Mouse (Mus musculus): ENCODE data around the gene Mrpl48. TPM values are rescaled to one million over a fixed set of nuclear protein-coding genes. Genes with fewer than 3 reads are reported as not detected.

Mrpl48 gene
- polyA plus RNA-seq (2014; fragmentation: Nextera tagmentation; extraction: Ambion mirVana): 52.2 and 58.6 TPM in 2 replicates

DNA sequence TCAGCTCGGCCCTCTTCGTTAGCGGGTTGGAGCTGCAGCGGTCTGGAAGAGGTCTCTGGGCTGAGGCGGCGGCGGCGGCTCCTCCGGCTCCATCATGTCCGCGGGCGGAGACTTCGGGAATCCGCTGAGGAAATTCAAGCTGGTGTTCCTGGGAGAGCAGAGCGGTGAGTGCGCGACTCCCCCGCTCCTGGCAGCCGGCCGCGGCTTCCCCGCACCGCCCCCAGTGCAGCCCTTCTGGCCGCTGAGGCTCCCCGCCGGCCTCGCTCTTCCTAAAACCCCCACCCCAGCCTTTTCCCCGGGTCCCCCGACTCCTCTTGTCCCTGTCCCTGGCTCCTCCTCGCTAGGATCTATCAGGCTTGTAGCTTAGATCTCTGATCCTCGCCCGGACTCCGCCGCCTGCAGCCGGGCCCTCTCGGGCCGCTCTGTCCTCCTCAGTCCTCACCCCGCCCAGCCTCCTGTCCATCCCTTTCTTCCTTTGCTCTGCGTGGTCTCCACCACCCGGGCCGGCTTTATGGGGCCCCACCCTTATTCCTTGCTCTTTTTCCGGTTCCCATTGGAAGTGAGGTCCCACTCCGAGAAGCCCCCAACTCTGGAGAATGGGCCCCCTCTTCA is at the start of gene Mrpl48:
TSS of gene Mrpl48 (minus strand) at position 172 of the 612 bp plus-strand sequence.
- Histone ChIP-seq H3K4me2 (ENCODE audit: low read depth, low read length, severe bottlenecking) (peak within 1 kb of the TSS; percentile 55), H3K27me3 (ENCODE audit: control insufficient read depth, insufficient read depth, low read length) (no peaks in the 10 kb centered on the region), H3K27ac (ENCODE audit: low read depth, low read length) (peak within 1 kb of the TSS; percentile 98), H3K36me3 (ENCODE audit: control insufficient read depth, insufficient read depth, low read length) (no peaks in the 10 kb centered on the region), H3K9me3 (ENCODE audit: control insufficient read depth, low read length) (no peaks in the 10 kb centered on the region), H3K4me3 (ENCODE audit: low read depth, low read length) (peak within 1 kb of the TSS; percentile 96), H3K9ac (ENCODE audit: low read length) (peak within 1 kb of the TSS; percentile 98), H3K4me1 (replicated peaks; ENCODE audit: control insufficient read depth, insufficient read depth, low read length) (no peaks in the 10 kb centered on the region)
- ATAC-seq (replicated peaks; ENCODE audit: low FRiP score) (peak; percentile 44), DNase-seq (ENCODE audit: low spot score) (peak; percentile 75)
- under 1% methylated on average over 43 of the region's 43 CpGs for WGBS

DNA sequence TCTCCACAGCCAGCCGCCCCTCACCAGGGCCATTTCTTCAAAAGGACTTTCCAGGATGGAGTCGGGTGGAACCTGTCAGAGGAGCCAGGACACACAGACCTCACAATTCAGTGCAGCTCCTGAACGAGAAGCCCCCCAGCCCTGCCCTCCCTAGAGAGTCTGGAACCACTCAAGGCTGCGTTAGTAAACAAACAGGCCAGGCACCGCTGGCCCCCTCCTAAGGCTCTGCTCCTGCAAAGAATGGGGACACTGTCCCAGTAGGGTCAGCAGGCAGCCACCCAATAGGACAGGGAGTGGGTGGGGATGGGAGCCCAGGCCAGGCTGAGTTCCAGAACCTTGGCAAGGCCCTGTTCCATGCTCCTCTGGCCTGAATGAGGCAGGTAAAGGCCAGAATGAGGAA is 48.6 kb upstream of the Mrpl48 start:
- no peaks in the 10 kb centered on the region for H3K27me3 ChIP-seq (ENCODE audit: control insufficient read depth, insufficient read depth, low read length)
- no peak overlapping the region for H3K27ac ChIP-seq (ENCODE audit: low read depth, low read length)
- H3K4me1 ChIP-seq (replicated peaks; ENCODE audit: control insufficient read depth, insufficient read depth, low read length): peaks cover 12% of the 10 kb centered on the region
- H3K36me3 ChIP-seq (ENCODE audit: control insufficient read depth, insufficient read depth, low read length): no peaks in the 10 kb centered on the region
- ATAC-seq (replicated peaks; ENCODE audit: low FRiP score) (no peak), DNase-seq (ENCODE audit: low spot score) (no peak)
- no peaks in the 10 kb centered on the region for H3K9me3 ChIP-seq (ENCODE audit: control insufficient read depth, low read length)
- no peak overlapping the region for H3K4me2 ChIP-seq (ENCODE audit: low read depth, low read length, severe bottlenecking)
- whole genome bisulfite sequencing: 72% methylated on average over 5 of the region's 5 CpGs
- H3K9ac ChIP-seq (ENCODE audit: low read length): no peak overlapping the region
- H3K4me3 ChIP-seq (ENCODE audit: low read depth, low read length): no peak overlapping the region

DNA sequence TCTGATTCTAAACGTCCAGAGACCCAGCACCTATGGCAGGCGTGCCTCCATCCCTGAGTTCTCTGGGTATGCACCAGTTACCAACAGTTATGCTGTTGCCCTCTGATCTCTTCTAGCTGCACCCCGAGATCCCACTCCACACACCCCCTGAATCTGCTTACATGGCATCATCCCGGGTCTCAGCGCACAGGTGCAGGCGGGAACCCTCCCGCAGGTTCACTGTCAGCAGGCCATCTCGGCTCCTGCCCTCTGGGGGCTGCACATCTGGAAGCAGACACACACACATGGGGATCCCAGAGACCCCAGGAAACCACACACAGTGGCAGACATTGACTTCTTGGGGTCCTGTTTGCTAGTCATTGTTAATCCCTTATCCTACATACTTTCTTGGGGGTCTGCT is 46.3 kb upstream of the Mrpl48 start:
- no peak overlapping the region for H3K4me3 ChIP-seq (ENCODE audit: low read depth, low read length)
- WGBS: 88% methylated on average over 8 of the region's 8 CpGs
- H3K36me3 ChIP-seq (ENCODE audit: control insufficient read depth, insufficient read depth, low read length): no peaks in the 10 kb centered on the region

DNA sequence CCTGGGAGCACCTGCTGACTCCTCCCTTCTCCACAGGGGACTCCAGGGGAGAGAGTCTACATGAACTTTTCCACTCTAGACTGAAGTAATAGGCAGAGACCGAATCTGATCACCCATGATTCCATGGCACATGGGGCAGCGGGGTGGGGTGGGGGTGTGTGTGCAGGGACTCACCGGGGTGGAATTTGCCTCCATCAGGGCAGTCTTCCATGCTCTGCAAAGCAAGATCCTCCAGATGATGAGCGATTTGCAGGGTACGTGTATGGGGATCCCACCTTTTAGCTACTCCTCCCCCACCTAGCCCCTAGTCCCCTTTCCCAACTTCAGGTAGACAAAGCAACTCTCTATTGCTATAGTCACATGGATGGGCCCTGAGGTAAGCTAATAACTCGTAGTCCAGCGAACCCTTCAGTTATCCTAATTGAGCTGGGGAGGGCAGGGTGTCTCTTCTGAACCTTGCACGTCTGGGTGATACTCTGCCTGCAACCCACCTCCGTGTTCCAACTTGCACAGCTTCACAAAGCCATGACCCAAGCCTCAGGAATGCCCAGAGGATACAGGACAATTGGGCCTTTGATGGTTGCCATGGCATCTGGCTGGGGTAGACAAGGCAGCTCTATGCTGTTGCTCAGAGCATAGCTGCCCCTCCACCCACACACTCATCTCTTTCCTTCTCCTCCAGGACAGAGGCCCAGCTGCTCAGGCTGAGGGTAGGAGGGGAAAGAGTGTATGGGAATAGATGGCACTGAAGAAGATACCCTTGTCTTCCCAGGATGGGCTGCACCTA is 45.6 kb upstream of the Mrpl48 start:
- no peak overlapping the region for H3K4me3 ChIP-seq (ENCODE audit: low read depth, low read length)
- H3K4me2 ChIP-seq (ENCODE audit: low read depth, low read length, severe bottlenecking): no peak overlapping the region
- H3K9me3 ChIP-seq (ENCODE audit: control insufficient read depth, low read length): no peaks in the 10 kb centered on the region
- H3K27me3 ChIP-seq (ENCODE audit: control insufficient read depth, insufficient read depth, low read length): no peaks in the 10 kb centered on the region
- no peaks in the 10 kb centered on the region for H3K36me3 ChIP-seq (ENCODE audit: control insufficient read depth, insufficient read depth, low read length)
- H3K27ac ChIP-seq (ENCODE audit: low read depth, low read length): peak overlapping the region; percentile 50; the same call in 1 of the 2 replicates
- DNase-seq (ENCODE audit: low spot score) (peak; percentile 74), ATAC-seq (replicated peaks; ENCODE audit: low FRiP score) (peak; percentile 88)
- 60% methylated on average over 9 of the region's 9 CpGs for WGBS
- H3K4me1 ChIP-seq (replicated peaks; ENCODE audit: control insufficient read depth, insufficient read depth, low read length): peaks cover 12% of the 10 kb centered on the region
- H3K9ac ChIP-seq (ENCODE audit: low read length): no peak overlapping the region

More for the DNA sequence above, 46.3 kb upstream of the Mrpl48 start:
- no peak overlapping the region for H3K4me2 ChIP-seq (ENCODE audit: low read depth, low read length, severe bottlenecking)
- H3K27me3 ChIP-seq (ENCODE audit: control insufficient read depth, insufficient read depth, low read length): no peaks in the 10 kb centered on the region
- no peak for DNase-seq (ENCODE audit: low spot score)
- H3K27ac ChIP-seq (ENCODE audit: low read depth, low read length): peak overlapping the region; percentile 50; the same call in 1 of the 2 replicates
- H3K9me3 ChIP-seq (ENCODE audit: control insufficient read depth, low read length): no peaks in the 10 kb centered on the region
- H3K4me1 ChIP-seq (replicated peaks; ENCODE audit: control insufficient read depth, insufficient read depth, low read length): peaks cover 12% of the 10 kb centered on the region
- no peak for ATAC-seq (replicated peaks; ENCODE audit: low FRiP score)
- H3K9ac ChIP-seq (ENCODE audit: low read length): no peak overlapping the region

DNA sequence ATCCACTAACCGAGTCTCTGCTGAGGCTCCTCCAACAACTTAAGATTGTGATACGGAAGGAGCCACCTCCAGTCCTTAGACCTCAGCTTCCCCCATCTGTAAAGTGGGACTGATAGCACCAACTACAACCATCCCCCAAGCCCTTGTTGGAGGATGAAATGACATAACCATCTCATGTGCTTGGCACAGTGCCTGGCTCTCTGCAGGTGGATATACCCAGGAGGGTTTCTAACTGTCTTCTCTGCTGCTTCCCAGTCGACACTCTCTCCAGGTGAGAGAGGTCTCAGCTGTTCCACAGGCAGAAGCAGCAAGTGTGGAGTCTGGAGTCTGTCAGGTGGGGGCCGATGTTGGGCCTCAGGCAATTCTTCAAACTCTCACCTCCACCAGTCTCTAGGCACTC is 42.9 kb upstream of the Mrpl48 start:
- H3K4me1 ChIP-seq (replicated peaks; ENCODE audit: control insufficient read depth, insufficient read depth, low read length): peaks cover 10% of the 10 kb centered on the region
- ATAC-seq (replicated peaks; ENCODE audit: low FRiP score): no peak
- H3K9me3 ChIP-seq (ENCODE audit: control insufficient read depth, low read length): no peaks in the 10 kb centered on the region
- WGBS: 80% methylated on average over 4 of the region's 4 CpGs
- H3K4me2 ChIP-seq (ENCODE audit: low read depth, low read length, severe bottlenecking): no peak overlapping the region
- H3K27me3 ChIP-seq (ENCODE audit: control insufficient read depth, insufficient read depth, low read length): no peaks in the 10 kb centered on the region
- DNase-seq (ENCODE audit: low spot score): no peak
- no peak overlapping the region for H3K9ac ChIP-seq (ENCODE audit: low read length)
- no peaks in the 10 kb centered on the region for H3K36me3 ChIP-seq (ENCODE audit: control insufficient read depth, insufficient read depth, low read length)
- no peak overlapping the region for H3K27ac ChIP-seq (ENCODE audit: low read depth, low read length)
- H3K4me3 ChIP-seq (ENCODE audit: low read depth, low read length): no peak overlapping the region

DNA sequence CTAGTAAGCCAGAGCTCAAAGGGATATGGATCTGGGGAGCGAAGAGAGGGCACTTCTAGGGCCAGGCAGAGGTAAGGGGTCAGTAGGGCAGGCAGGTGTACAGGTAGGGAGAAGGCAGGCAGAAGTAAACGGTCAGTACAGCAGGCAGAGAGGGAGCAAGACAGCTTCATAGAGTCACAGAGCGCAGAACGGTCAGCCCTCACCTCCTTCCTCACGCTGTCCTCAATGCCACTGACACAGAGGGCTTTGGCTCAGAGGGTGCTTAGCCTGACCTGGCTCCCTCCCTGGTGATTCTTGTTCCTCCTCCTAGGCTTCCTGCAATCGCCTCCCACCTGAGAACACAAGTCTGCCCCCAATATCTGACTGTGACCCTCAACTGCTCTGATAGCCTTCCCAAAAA is 42.3 kb upstream of the Mrpl48 start:
- H3K4me1 ChIP-seq (replicated peaks; ENCODE audit: control insufficient read depth, insufficient read depth, low read length): peaks cover 10% of the 10 kb centered on the region
- no peak overlapping the region for H3K4me2 ChIP-seq (ENCODE audit: low read depth, low read length, severe bottlenecking)
- no peak overlapping the region for H3K4me3 ChIP-seq (ENCODE audit: low read depth, low read length)
- H3K27ac ChIP-seq (ENCODE audit: low read depth, low read length): no peak overlapping the region
- H3K27me3 ChIP-seq (ENCODE audit: control insufficient read depth, insufficient read depth, low read length): no peaks in the 10 kb centered on the region
- ATAC-seq (replicated peaks; ENCODE audit: low FRiP score): no peak
- no peak overlapping the region for H3K9ac ChIP-seq (ENCODE audit: low read length)
- H3K9me3 ChIP-seq (ENCODE audit: control insufficient read depth, low read length): no peaks in the 10 kb centered on the region
- no peaks in the 10 kb centered on the region for H3K36me3 ChIP-seq (ENCODE audit: control insufficient read depth, insufficient read depth, low read length)
- 90% methylated on average over 6 of the region's 6 CpGs for WGBS
- DNase-seq (ENCODE audit: low spot score): no peak

DNA sequence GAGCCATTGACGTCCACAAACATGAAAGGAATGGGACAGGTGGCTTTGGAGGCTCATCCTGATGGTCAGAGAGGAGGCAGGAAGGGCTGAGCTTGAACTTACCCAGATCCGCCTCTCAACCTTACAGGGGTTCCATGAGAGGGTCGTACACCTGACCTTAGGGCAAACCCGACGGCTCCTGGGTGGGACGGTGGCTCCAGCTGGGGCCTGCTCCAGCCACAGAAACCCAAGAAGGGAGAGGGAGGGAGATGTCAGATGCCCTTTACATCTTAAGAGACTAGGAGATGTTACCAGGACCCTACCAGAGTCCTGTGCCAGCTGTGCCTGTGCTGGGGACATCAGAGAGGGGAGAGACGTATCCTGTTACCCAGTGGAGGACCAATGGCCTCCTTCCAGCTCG is 41.7 kb upstream of the Mrpl48 start:
- Histone ChIP-seq H3K27me3 (ENCODE audit: control insufficient read depth, insufficient read depth, low read length) (no peaks in the 10 kb centered on the region), H3K4me3 (ENCODE audit: low read depth, low read length) (no peak overlapping the region), H3K9ac (ENCODE audit: low read length) (no peak overlapping the region), H3K36me3 (ENCODE audit: control insufficient read depth, insufficient read depth, low read length) (no peaks in the 10 kb centered on the region), H3K9me3 (ENCODE audit: control insufficient read depth, low read length) (no peaks in the 10 kb centered on the region), H3K27ac (ENCODE audit: low read depth, low read length) (no peak overlapping the region), H3K4me1 (replicated peaks; ENCODE audit: control insufficient read depth, insufficient read depth, low read length) (peaks cover 10% of the 10 kb centered on the region), H3K4me2 (ENCODE audit: low read depth, low read length, severe bottlenecking) (no peak overlapping the region)
- WGBS: 77% methylated on average over 8 of the region's 8 CpGs
- no peak for DNase-seq (ENCODE audit: low spot score)
- ATAC-seq (replicated peaks; ENCODE audit: low FRiP score): no peak

DNA sequence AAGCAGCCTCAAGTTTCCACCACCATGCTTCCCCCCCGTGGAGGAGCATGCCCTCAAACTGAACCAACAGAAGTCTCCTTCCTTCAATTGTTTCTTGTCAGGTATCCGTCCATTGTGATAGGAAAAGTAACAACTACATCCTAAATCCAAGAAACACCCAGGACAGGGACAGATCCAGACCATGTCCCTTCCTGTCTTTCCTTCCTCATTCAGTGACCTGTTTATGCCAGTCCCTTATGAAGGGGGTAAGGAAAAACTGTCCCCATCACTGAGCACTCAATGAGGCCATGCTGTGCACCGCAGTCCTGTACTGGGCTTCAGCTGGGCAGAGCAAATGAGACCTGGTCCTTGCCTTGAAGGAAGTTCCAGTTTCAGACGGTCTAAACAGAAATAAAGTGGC is 41.0 kb upstream of the Mrpl48 start:
- H3K27me3 ChIP-seq (ENCODE audit: control insufficient read depth, insufficient read depth, low read length): no peaks in the 10 kb centered on the region
- H3K27ac ChIP-seq (ENCODE audit: low read depth, low read length): no peak overlapping the region
- H3K36me3 ChIP-seq (ENCODE audit: control insufficient read depth, insufficient read depth, low read length): no peaks in the 10 kb centered on the region
- peaks cover 8% of the 10 kb centered on the region for H3K4me1 ChIP-seq (replicated peaks; ENCODE audit: control insufficient read depth, insufficient read depth, low read length)
- H3K4me2 ChIP-seq (ENCODE audit: low read depth, low read length, severe bottlenecking): no peak overlapping the region
- WGBS: 84% methylated on average over 4 of the region's 4 CpGs
- DNase-seq (ENCODE audit: low spot score): no peak
- no peaks in the 10 kb centered on the region for H3K9me3 ChIP-seq (ENCODE audit: control insufficient read depth, low read length)
- no peak overlapping the region for H3K4me3 ChIP-seq (ENCODE audit: low read depth, low read length)
- ATAC-seq (replicated peaks; ENCODE audit: low FRiP score): no peak
- no peak overlapping the region for H3K9ac ChIP-seq (ENCODE audit: low read length)
